Mouse (Mus musculus): ENCODE measurements around the gene Col6a3. TPM values are rescaled to one million over a fixed set of nuclear protein-coding genes. Genes with fewer than 3 reads are reported as not detected.

Col6a3 gene
- polyA plus RNA-seq, 1 experiment from 2014 or later, result 58.7 TPM

- H3K9ac ChIP-seq, result no peak overlapping the region
- no peak for ATAC-seq (ENCODE audit: insufficient number of reproducible peaks, insufficient read depth, low FRiP score, low TSS enrichment)
- 15% methylated on average over 4 of the region's 4 CpGs for WGBS
- no peaks in the 10 kb centered on the region for H3K9me3 ChIP-seq
- no peaks in the 10 kb centered on the region for H3K36me3 ChIP-seq
- peaks cover 73% of the 10 kb centered on the region for H3K4me1 ChIP-seq
- no peak overlapping the region for H3K4me3 ChIP-seq
- no peaks in the 10 kb centered on the region for H3K27me3 ChIP-seq
- peak overlapping the region; percentile 30; the same call in 1 of the 2 replicates for H3K27ac ChIP-seq
- H3K4me2 ChIP-seq (replicated peaks), result peak overlapping the region; percentile 25
These were observed 3.5 kb downstream of the Col6a3 start for GRCm38 (mm10) chr1:90840250-90840649.

GRCm38 (mm10) chr1:90838657-90839056, 5.1 kb downstream of the Col6a3 start:
- Histone ChIP-seq H3K9me3 (no peaks in the 10 kb centered on the region), H3K27ac (peak overlapping the region; percentile 74), H3K4me3 (no peak overlapping the region), H3K4me2 (replicated peaks) (0 out of 2 replicates have a peak overlapping the region, but pooled peaks have one; percentile 5), H3K4me1 (peaks cover 71% of the 10 kb centered on the region), H3K27me3 (no peaks in the 10 kb centered on the region), H3K9ac (no peak overlapping the region), H3K36me3 (no peaks in the 10 kb centered on the region)
- WGBS, result 56% methylated on average over 4 of the region's 4 CpGs
- ATAC-seq (ENCODE audit: insufficient number of reproducible peaks, insufficient read depth, low FRiP score, low TSS enrichment), result no peak

GRCm38 (mm10) chr1:90838221-90838620, 5.5 kb downstream of the Col6a3 start:
- Histone ChIP-seq H3K27me3 (no peaks in the 10 kb centered on the region), H3K4me1 (peaks cover 69% of the 10 kb centered on the region), H3K27ac (peak overlapping the region; percentile 74), H3K9ac (no peak overlapping the region), H3K36me3 (no peaks in the 10 kb centered on the region), H3K9me3 (no peaks in the 10 kb centered on the region), H3K4me2 (replicated peaks) (0 out of 2 replicates have a peak overlapping the region, but pooled peaks have one; percentile 5), H3K4me3 (no peak overlapping the region)
- WGBS, result 36% methylated on average over 12 of the region's 12 CpGs
- no peak for ATAC-seq (ENCODE audit: insufficient number of reproducible peaks, insufficient read depth, low FRiP score, low TSS enrichment)

- Histone ChIP-seq H3K36me3 (no peaks in the 10 kb centered on the region), H3K4me2 (replicated peaks) (no peak overlapping the region), H3K27me3 (no peaks in the 10 kb centered on the region), H3K4me3 (no peak overlapping the region), H3K4me1 (peaks cover 52% of the 10 kb centered on the region), H3K9ac (no peak overlapping the region), H3K27ac (peak overlapping the region; percentile 77), H3K9me3 (no peaks in the 10 kb centered on the region)
- no peak for ATAC-seq (ENCODE audit: insufficient number of reproducible peaks, insufficient read depth, low FRiP score, low TSS enrichment)
- WGBS, result 36% methylated on average over 5 of the region's 5 CpGs
These were observed 7.5 kb downstream of the Col6a3 start for GRCm38 (mm10) chr1:90836178-90836740.

GRCm38 (mm10) chr1:90834701-90835100, 9.1 kb downstream of the Col6a3 start:
- no peak for ATAC-seq (ENCODE audit: insufficient number of reproducible peaks, insufficient read depth, low FRiP score, low TSS enrichment)
- no peaks in the 10 kb centered on the region for H3K27me3 ChIP-seq
- 54% methylated on average over 6 of the region's 6 CpGs for WGBS
- no peaks in the 10 kb centered on the region for H3K36me3 ChIP-seq
- H3K9ac ChIP-seq, result no peak overlapping the region
- H3K4me2 ChIP-seq (replicated peaks), result no peak overlapping the region
- no peak overlapping the region for H3K27ac ChIP-seq
- H3K9me3 ChIP-seq, result no peaks in the 10 kb centered on the region
- peaks cover 43% of the 10 kb centered on the region for H3K4me1 ChIP-seq
- no peak overlapping the region for H3K4me3 ChIP-seq

GRCm38 (mm10) chr1:90830006-90830405, 13.8 kb downstream of the Col6a3 start:
- Histone ChIP-seq H3K4me1 (peaks cover 7% of the 10 kb centered on the region), H3K27ac (no peak overlapping the region), H3K9me3 (no peaks in the 10 kb centered on the region), H3K9ac (no peak overlapping the region), H3K4me2 (replicated peaks) (no peak overlapping the region), H3K36me3 (0 out of 2 replicates have a peak, but pooled peaks cover 3% of the 10 kb centered on the region), H3K4me3 (no peak overlapping the region), H3K27me3 (no peaks in the 10 kb centered on the region)
- 59% methylated on average over 6 of the region's 6 CpGs for WGBS
- ATAC-seq (ENCODE audit: insufficient number of reproducible peaks, insufficient read depth, low FRiP score, low TSS enrichment), result no peak

GRCm38 (mm10) chr1:90813226-90813625, 30.5 kb downstream of the Col6a3 start:
- Histone ChIP-seq H3K27me3 (no peaks in the 10 kb centered on the region), H3K36me3 (peaks cover 22% of the 10 kb centered on the region), H3K4me3 (no peak overlapping the region), H3K9me3 (no peaks in the 10 kb centered on the region), H3K4me1 (no peaks in the 10 kb centered on the region), H3K27ac (no peak overlapping the region), H3K9ac (no peak overlapping the region), H3K4me2 (replicated peaks) (no peak overlapping the region)
- ATAC-seq (ENCODE audit: insufficient number of reproducible peaks, insufficient read depth, low FRiP score, low TSS enrichment), result no peak
- 87% methylated on average over 15 of the region's 15 CpGs for WGBS

- no peak overlapping the region for H3K4me3 ChIP-seq
- H3K36me3 ChIP-seq, result peaks cover 32% of the 10 kb centered on the region
- H3K4me1 ChIP-seq, result no peaks in the 10 kb centered on the region
- H3K9me3 ChIP-seq, result no peaks in the 10 kb centered on the region
- H3K4me2 ChIP-seq (replicated peaks), result no peak overlapping the region
- no peak overlapping the region for H3K9ac ChIP-seq
- no peaks in the 10 kb centered on the region for H3K27me3 ChIP-seq
- WGBS, result 73% methylated on average over 9 of the region's 9 CpGs
- no peak overlapping the region for H3K27ac ChIP-seq
- ATAC-seq (ENCODE audit: insufficient number of reproducible peaks, insufficient read depth, low FRiP score, low TSS enrichment), result no peak
These were observed 34.8 kb downstream of the Col6a3 start for GRCm38 (mm10) chr1:90808930-90809329.

GRCm38 (mm10) chr1:90803104-90803503, 40.7 kb downstream of the Col6a3 start:
- H3K4me3 ChIP-seq, result no peak overlapping the region
- no peak overlapping the region for H3K27ac ChIP-seq
- H3K36me3 ChIP-seq, result peaks cover 46% of the 10 kb centered on the region
- no peak overlapping the region for H3K9ac ChIP-seq
- 91% methylated on average over 4 of the region's 4 CpGs for WGBS
- no peak overlapping the region for H3K4me2 ChIP-seq (replicated peaks)
- no peaks in the 10 kb centered on the region for H3K4me1 ChIP-seq
- no peaks in the 10 kb centered on the region for H3K27me3 ChIP-seq
- H3K9me3 ChIP-seq, result no peaks in the 10 kb centered on the region
- ATAC-seq (ENCODE audit: insufficient number of reproducible peaks, insufficient read depth, low FRiP score, low TSS enrichment), result no peak

- no peak overlapping the region for H3K9ac ChIP-seq
- no peak overlapping the region for H3K4me3 ChIP-seq
- H3K4me2 ChIP-seq (replicated peaks), result no peak overlapping the region
- no peaks in the 10 kb centered on the region for H3K27me3 ChIP-seq
- H3K36me3 ChIP-seq, result peaks cover 49% of the 10 kb centered on the region
- H3K9me3 ChIP-seq, result no peaks in the 10 kb centered on the region
- H3K27ac ChIP-seq, result no peak overlapping the region
- H3K4me1 ChIP-seq, result no peaks in the 10 kb centered on the region
- ATAC-seq (ENCODE audit: insufficient number of reproducible peaks, insufficient read depth, low FRiP score, low TSS enrichment), result no peak
- 78% methylated on average over 13 of the region's 13 CpGs for WGBS
These were observed 42.7 kb downstream of the Col6a3 start for GRCm38 (mm10) chr1:90801067-90801466.

- H3K36me3 ChIP-seq, result peaks cover 49% of the 10 kb centered on the region
- H3K27ac ChIP-seq, result no peak overlapping the region
- H3K4me3 ChIP-seq, result no peak overlapping the region
- no peak for ATAC-seq (ENCODE audit: insufficient number of reproducible peaks, insufficient read depth, low FRiP score, low TSS enrichment)
- H3K27me3 ChIP-seq, result no peaks in the 10 kb centered on the region
- no peak overlapping the region for H3K4me2 ChIP-seq (replicated peaks)
- WGBS, result 86% methylated on average over 3 of the region's 3 CpGs
- H3K9me3 ChIP-seq, result no peaks in the 10 kb centered on the region
- no peak overlapping the region for H3K9ac ChIP-seq
- H3K4me1 ChIP-seq, result no peaks in the 10 kb centered on the region
These were observed 43.3 kb downstream of the Col6a3 start for GRCm38 (mm10) chr1:90800466-90800865.

- H3K36me3 ChIP-seq, result peaks cover 55% of the 10 kb centered on the region
- no peak overlapping the region for H3K4me2 ChIP-seq (replicated peaks)
- no peaks in the 10 kb centered on the region for H3K27me3 ChIP-seq
- WGBS, result 76% methylated on average over 6 of the region's 6 CpGs
- no peaks in the 10 kb centered on the region for H3K4me1 ChIP-seq
- no peak overlapping the region for H3K27ac ChIP-seq
- no peak overlapping the region for H3K4me3 ChIP-seq
- no peak for ATAC-seq (ENCODE audit: insufficient number of reproducible peaks, insufficient read depth, low FRiP score, low TSS enrichment)
- no peak overlapping the region for H3K9ac ChIP-seq
- no peaks in the 10 kb centered on the region for H3K9me3 ChIP-seq
These were observed 46.4 kb downstream of the Col6a3 start for GRCm38 (mm10) chr1:90797276-90797891.
